Mouse (Mus musculus) spleen, adult 2 months (tissue): ENCODE data around the gene Ninj2.

Experiments used
- CTCF ChIP-seq: fragments of 200-500 bp; IDR thresholded peaks from 2 replicates; pipeline ENCODE4 v1.5.1; 2011; ENCODE audit warnings: mild to moderate bottlenecking, inconsistent platforms; ENCODE audit not compliant: insufficient read depth, insufficient read length, insufficient replicate concordance; ENCODE audit errors: extremely low read depth
- POLR2A ChIP-seq: fragments of 200-500 bp; IDR thresholded peaks from 2 replicates; pipeline ENCODE4 v1.6.1; 2011; ENCODE audit warnings: low read depth, low read length, inconsistent platforms

DNA sequence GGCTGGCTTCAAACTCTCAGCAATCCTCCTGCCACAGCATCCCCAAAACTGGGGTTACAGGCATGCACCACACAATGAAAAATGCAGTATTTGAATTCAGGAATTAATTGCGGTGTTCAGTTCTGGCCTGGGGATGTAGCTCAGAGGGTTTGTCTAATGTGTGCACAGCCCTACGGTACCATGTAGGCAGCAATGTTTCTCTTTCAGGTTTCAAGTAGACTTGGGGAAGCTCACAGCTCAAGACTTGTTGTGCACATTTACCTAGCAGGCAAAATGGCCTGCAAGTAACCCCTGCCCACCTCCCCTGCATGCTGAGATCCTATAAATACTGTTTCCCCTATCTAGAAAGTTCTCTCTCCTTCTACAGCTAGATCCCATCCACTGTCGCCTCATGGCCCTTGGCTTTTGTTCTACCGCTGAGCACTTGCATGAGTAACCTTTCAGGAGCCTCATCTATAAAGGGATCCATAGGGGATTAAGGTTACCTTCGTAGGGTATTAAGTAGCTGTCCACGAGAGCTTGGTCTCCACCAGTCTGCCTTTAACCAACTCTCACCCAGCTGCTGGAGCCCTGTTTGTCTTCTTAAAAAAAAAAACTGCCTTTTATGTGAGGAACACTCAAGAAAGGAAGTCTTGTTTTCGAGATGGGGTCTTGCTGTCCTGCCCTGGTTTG, 17.7 kb downstream of the Ninj2 start:
- no peak for TF ChIP-seq CTCF
- no peak for TF ChIP-seq POLR2A
